Mouse (Mus musculus): ENCODE data around the gene Kif21a.

The Kif21a gene

GRCm38 (mm10) chr15:91018161-91018860 lies 31.4 kb downstream of the Kif21a start:
- no peak for DNase-seq (ENCODE audit: low read depth, low spot score)

- DNase-seq (ENCODE audit: low read depth, low spot score): no peak
Observed at GRCm38 (mm10) chr15:91017261-91018160, 32.2 kb downstream of the Kif21a start.

- no peak for DNase-seq (ENCODE audit: low read depth, low spot score)
Observed at GRCm38 (mm10) chr15:91016366-91016765, 33.4 kb downstream of the Kif21a start.

GRCm38 (mm10) chr15:91012793-91013580 lies 36.8 kb downstream of the Kif21a start:
- DNase-seq (ENCODE audit: low read depth, low spot score): no peak

GRCm38 (mm10) chr15:91010218-91010617 lies 39.5 kb downstream of the Kif21a start:
- DNase-seq (ENCODE audit: low read depth, low spot score): no peak

GRCm38 (mm10) chr15:91007123-91007830 lies 42.5 kb downstream of the Kif21a start:
- no peak for DNase-seq (ENCODE audit: low read depth, low spot score)

GRCm38 (mm10) chr15:91004726-91005125 lies 45.0 kb downstream of the Kif21a start:
- DNase-seq (ENCODE audit: low read depth, low spot score): no peak

- no peak for DNase-seq (ENCODE audit: low read depth, low spot score)
Observed at GRCm38 (mm10) chr15:91001037-91001616, 48.6 kb downstream of the Kif21a start.

GRCm38 (mm10) chr15:91000280-91001036 lies 49.3 kb downstream of the Kif21a start:
- no peak for DNase-seq (ENCODE audit: low read depth, low spot score)

GRCm38 (mm10) chr15:90992871-90993270 lies 56.9 kb downstream of the Kif21a start:
- DNase-seq (ENCODE audit: low read depth, low spot score): no peak

- no peak for DNase-seq (ENCODE audit: low read depth, low spot score)
Observed at GRCm38 (mm10) chr15:90992388-90992787, 57.4 kb downstream of the Kif21a start.

- no peak for DNase-seq (ENCODE audit: low read depth, low spot score)
Observed at GRCm38 (mm10) chr15:90991843-90992242, 57.9 kb downstream of the Kif21a start.

GRCm38 (mm10) chr15:90987714-90988250 lies 62.0 kb downstream of the Kif21a start:
- DNase-seq (ENCODE audit: low read depth, low spot score): no peak

- DNase-seq (ENCODE audit: low read depth, low spot score): no peak
Observed at GRCm38 (mm10) chr15:90975914-90976313, 73.8 kb downstream of the Kif21a start.

GRCm38 (mm10) chr15:90971914-90972767 lies 77.6 kb downstream of the Kif21a start:
- DNase-seq (ENCODE audit: low read depth, low spot score): no peak

- no peak for DNase-seq (ENCODE audit: low read depth, low spot score)
Observed at GRCm38 (mm10) chr15:90963320-90963719, 86.4 kb downstream of the Kif21a start.

- DNase-seq (ENCODE audit: low read depth, low spot score): no peak
Observed at GRCm38 (mm10) chr15:90962548-90962947, 87.2 kb downstream of the Kif21a start.

GRCm38 (mm10) chr15:90960831-90961554 lies 88.8 kb downstream of the Kif21a start:
- no peak for DNase-seq (ENCODE audit: low read depth, low spot score)
